Mouse (Mus musculus) central nervous system, embryonic 18 days (tissue): ENCODE measurements around the gene Nfasc. TPM values are rescaled to one million over a fixed set of nuclear protein-coding genes. Genes with fewer than 3 reads are reported as not detected.

Experiments
- polyA plus RNA-seq: library from polyadenylated mRNA; depleted of rRNA; stranded (reverse); fragments of >200 nt; gene quantifications from 2 replicates; pipeline ENCODE4 v1.2.3, GENCODE M21; 2012; rRNA removed

Gene Nfasc
- polyA plus RNA-seq, result 44.5 and 50.3 TPM in 2 replicates

GRCm38 (mm10) chr1:132741175-132741997, at the start of gene Nfasc:
Gene Nfasc (minus strand): TSS chr1:132741797.

DNA sequence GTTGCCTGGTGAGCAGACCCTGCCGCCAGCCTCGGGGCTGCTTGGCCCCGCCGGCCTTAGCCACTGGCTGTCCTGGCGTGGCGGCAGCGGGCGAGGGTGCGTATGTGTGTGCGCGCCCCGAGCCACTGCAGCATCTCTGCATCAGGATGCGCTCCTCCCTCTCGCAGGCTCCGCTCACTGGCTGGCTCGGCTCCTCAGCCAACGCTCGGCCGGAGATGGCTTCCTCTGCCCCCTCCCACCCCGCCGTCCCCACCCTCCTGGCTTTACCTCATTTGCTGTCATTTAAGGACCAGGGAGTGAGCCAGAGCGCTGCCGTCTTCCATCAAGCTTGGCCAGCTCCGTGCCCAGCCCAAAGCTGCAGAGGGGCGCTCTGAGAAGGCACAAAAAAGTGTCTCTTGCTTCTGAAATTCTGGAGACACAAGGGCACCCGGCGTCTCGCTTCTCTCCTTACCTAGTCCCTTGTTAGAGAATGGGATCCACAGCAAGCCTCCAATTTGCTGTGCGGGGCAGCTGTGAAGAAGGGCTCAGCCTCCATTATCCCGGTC, 198.8 kb downstream of the Nfasc start, which contains the start of gene Cntn2:
Gene Cntn2 (minus strand): TSS at position 495 of the 545 bp plus-strand sequence.

Other genes with a start within 250 kb of the Nfasc start
- 2.3 and 2.5 TPM in 2 replicates for gene Tmem81, start 235.6 kb downstream of the Nfasc start, polyA plus RNA-seq
- gene Cntn2, start 198.5 kb downstream of the Nfasc start, polyA plus RNA-seq, result 80.7 and 90.8 TPM in 2 replicates
- gene Lrrn2, start 138.5 kb upstream of the Nfasc start, polyA plus RNA-seq, result 49.8 and 62.7 TPM in 2 replicates